Mouse (Mus musculus) olfactory bulb, adult 2 months (tissue): ENCODE measurements around the gene Filip1.

Experiments
- CTCF ChIP-seq: fragments of 200-500 bp; IDR thresholded peaks from 2 replicates; pipeline ENCODE4 v1.5.1; 2012; ENCODE audit warnings: low read depth, mild to moderate bottlenecking, low read length, moderate library complexity; ENCODE audit not compliant: insufficient read depth
- POLR2A ChIP-seq: fragments of 200-500 bp; IDR thresholded peaks from 2 replicates; pipeline ENCODE4 v1.6.1; 2012; ENCODE audit warnings: mild to moderate bottlenecking, low read depth, low read length, moderate library complexity; ENCODE audit not compliant: insufficient read depth

DNA sequence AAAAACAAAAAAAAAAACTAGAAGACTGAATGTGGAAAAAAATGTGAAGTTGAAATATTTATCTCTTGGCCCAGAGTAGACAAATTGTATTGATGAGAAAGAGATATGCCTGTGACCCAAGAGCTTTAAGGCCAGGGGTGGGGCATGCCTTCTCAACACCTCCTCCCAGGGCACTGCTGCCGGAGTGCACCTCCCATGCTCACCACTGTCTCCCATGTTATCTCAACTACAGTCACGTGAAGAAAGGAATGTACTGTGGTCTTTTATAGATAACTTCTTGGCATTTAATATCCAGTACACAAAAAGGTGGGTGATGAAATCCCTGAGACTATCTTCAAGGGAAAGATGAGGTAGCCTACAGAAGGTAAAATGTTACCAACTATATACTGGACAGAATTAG lies 64.7 kb downstream of the Filip1 start:
- TF ChIP-seq POLR2A: no peak
- TF ChIP-seq CTCF: no peak
